In genomic region chr1:39961113-39961512, GRCm38 (mm10) we compare ENCODE assay signal across 25 mouse cellular contexts.
DNase-seq lines count a peak whose midpoint lies in the region; ATAC-seq and TF ChIP-seq lines count a peak whose summit lies in the region.
"Had no signal": no experiment of that assay in that cellular context is flagged by ENCODE, and none has a peak within 500 bp of the region (broad histone marks: within the 10 kb centered on the region; RNA-seq: fewer than 3 reads in every experiment).

No protein-coding gene starts in this region.

- ATAC-seq in midbrain, embryonic 14.5 days (ENCODE audit: low FRiP score, low TSS enrichment): no peak
- ATAC-seq in inflammation-experienced regulatory T-cells, adult 6 months: peak; percentile 15
- ATAC-seq in liver, postnatal 0 days: no peak
- ATAC-seq: forebrain, embryonic 15.5 days; intestine, embryonic 16.5 days; Patski had no signal

- WGBS in midbrain, embryonic 14.5 days: 91% methylated on average over 6 of the region's 6 CpGs
- 95% methylated on average over 6 of the region's 6 CpGs for WGBS in midbrain, embryonic 10.5 days
- WGBS in liver, postnatal 0 days (ENCODE audit: insufficient replicate concordance): 65% methylated on average over 6 of the region's 6 CpGs

- no peak for TF ChIP-seq EP300 in liver, postnatal 0 days (IDR thresholded peaks at IDR 0.05; ENCODE audit: low read depth)

- no peak overlapping the region for H3K9ac ChIP-seq in midbrain, embryonic 14.5 days (replicated peaks; ENCODE audit: low read length)
- H3K9ac ChIP-seq in liver, postnatal 0 days (replicated peaks): no peak overlapping the region
- H3K9ac ChIP-seq: embryonic facial prominence, embryonic 12.5 days; forebrain, embryonic 12.5 days; forebrain, embryonic 15.5 days; hindbrain, embryonic 12.5 days; hindbrain, embryonic 15.5 days had no signal

- H3K4me2 ChIP-seq in midbrain, embryonic 14.5 days (ENCODE audit: low read length): no peak overlapping the region
- H3K4me2 ChIP-seq in liver, postnatal 0 days (ENCODE audit: low read depth, low read length): no peak overlapping the region
- H3K4me2 ChIP-seq: embryonic facial prominence, embryonic 12.5 days; forebrain, embryonic 12.5 days; forebrain, embryonic 15.5 days; heart, embryonic 11.5 days; hindbrain, embryonic 12.5 days; hindbrain, embryonic 15.5 days had no signal

- H3K9me3 ChIP-seq in midbrain, embryonic 14.5 days (ENCODE audit: control insufficient read depth, low read length): no peaks in the 10 kb centered on the region
- H3K9me3 ChIP-seq in midbrain, embryonic 10.5 days (replicated peaks): no peaks in the 10 kb centered on the region
- no peaks in the 10 kb centered on the region for H3K9me3 ChIP-seq in liver, postnatal 0 days (ENCODE audit: low read length)
- H3K9me3 ChIP-seq: embryonic facial prominence, embryonic 12.5 days; forebrain, embryonic 12.5 days; forebrain, embryonic 15.5 days; hindbrain, embryonic 12.5 days; hindbrain, embryonic 15.5 days had no signal

- H3K4me3 ChIP-seq in midbrain, embryonic 14.5 days (replicated peaks; ENCODE audit: low read depth, low read length): no peak overlapping the region
- H3K4me3 ChIP-seq in midbrain, embryonic 10.5 days: no peak overlapping the region
- H3K4me3 ChIP-seq in bone marrow macrophage, adult 2 months (ENCODE audit: insufficient read depth, low read length): no peak overlapping the region
- H3K4me3 ChIP-seq in liver, postnatal 0 days (ENCODE audit: low read depth, low read length): no peak overlapping the region
- H3K4me3 ChIP-seq: embryonic facial prominence, embryonic 12.5 days; erythroblast, embryonic 14.5 days; forebrain, embryonic 12.5 days; forebrain, embryonic 15.5 days; heart, adult 2 months; hindbrain, embryonic 12.5 days; hindbrain, embryonic 15.5 days had no signal

- peaks cover 42% of the 10 kb centered on the region for H3K4me1 ChIP-seq in midbrain, embryonic 14.5 days (ENCODE audit: control insufficient read depth, insufficient read depth, low read length)
- peaks cover 62% of the 10 kb centered on the region for H3K4me1 ChIP-seq in midbrain, embryonic 10.5 days
- H3K4me1 ChIP-seq in bone marrow macrophage, adult 2 months (ENCODE audit: control insufficient read depth, insufficient read depth, low read length): peaks cover 54% of the 10 kb centered on the region
- 0 out of 2 replicates have a peak, but pooled peaks cover 5% of the 10 kb centered on the region for H3K4me1 ChIP-seq in liver, postnatal 0 days (ENCODE audit: insufficient read depth)

- TF ChIP-seq POLR2A in bone marrow macrophage, adult 2 months (IDR thresholded peaks at IDR 0.05; ENCODE audit: borderline replicate concordance, low read depth, low read length): no peak

- H3K36me3 ChIP-seq in midbrain, embryonic 14.5 days (ENCODE audit: control insufficient read depth, insufficient read depth, low read length): peaks cover 24% of the 10 kb centered on the region
- H3K36me3 ChIP-seq in midbrain, embryonic 10.5 days: peaks cover 34% of the 10 kb centered on the region
- peaks cover 16% of the 10 kb centered on the region for H3K36me3 ChIP-seq in liver, postnatal 0 days (replicated peaks; ENCODE audit: insufficient read depth, low read length)

- no peak for DNase-seq in midbrain, embryonic 14.5 days
- DNase-seq in midbrain, embryonic 10.5 days (ENCODE audit: low spot score): no peak
- DNase-seq in naive thymus-derived CD4-positive, alpha-beta T cell, adult 2 months (ENCODE audit: low read depth): peak; percentile 45
- no peak for DNase-seq in heart, adult 9 months (ENCODE audit: low spot score in 2 of 2)
- no peak for DNase-seq in left cerebral cortex, adult 18-20 months (ENCODE audit: low spot score in 2 of 2)
- DNase-seq in liver, postnatal 0 days: no peak
- DNase-seq: adrenal gland, adult 2 months; adrenal gland, postnatal 14 days; B cell, adult 2 months; cerebellum, adult 11-12 months; cerebellum, adult 8-10 months; cerebellum, postnatal 14 days; gastrocnemius, postnatal 25 days; heart, adult 2 months had no signal

- H3K27me3 ChIP-seq in midbrain, embryonic 14.5 days (ENCODE audit: control insufficient read depth, insufficient read depth, low read length): no peaks in the 10 kb centered on the region
- no peaks in the 10 kb centered on the region for H3K27me3 ChIP-seq in midbrain, embryonic 10.5 days (ENCODE audit: low read depth, poor library complexity, severe bottlenecking)
- no peaks in the 10 kb centered on the region for H3K27me3 ChIP-seq in liver, postnatal 0 days (ENCODE audit: insufficient read depth, low read length)
- H3K27me3 ChIP-seq: embryonic facial prominence, embryonic 12.5 days; forebrain, embryonic 12.5 days; forebrain, embryonic 15.5 days; hindbrain, embryonic 12.5 days; hindbrain, embryonic 15.5 days; Patski had no signal

- TF ChIP-seq CTCF in bone marrow macrophage, adult 2 months (IDR thresholded peaks at IDR 0.05; ENCODE audit: low read depth, low read length): no peak
- TF ChIP-seq CTCF in liver, postnatal 0 days (IDR thresholded peaks at IDR 0.05; ENCODE audit: low read depth): no peak

- 0 out of 2 replicates have a peak overlapping the region, but pooled peaks have one; percentile 2 for H3K27ac ChIP-seq in midbrain, embryonic 14.5 days (replicated peaks; ENCODE audit: low read depth, low read length)
- H3K27ac ChIP-seq in midbrain, embryonic 10.5 days (replicated peaks): no peak overlapping the region
- H3K27ac ChIP-seq in bone marrow macrophage, adult 2 months (ENCODE audit: insufficient read depth, low read depth, low read length): peak overlapping the region; percentile 64
- no peak overlapping the region for H3K27ac ChIP-seq in liver, postnatal 0 days (ENCODE audit: low read depth)
- H3K27ac ChIP-seq: embryonic facial prominence, embryonic 12.5 days; forebrain, embryonic 12.5 days; forebrain, embryonic 15.5 days; heart, adult 2 months; hindbrain, embryonic 12.5 days; hindbrain, embryonic 15.5 days had no signal

Comparison
In these comparisons a context has a peak if more than half of its experiments do, and no peak if none do; other contexts are left out.
1. H3K27ac ChIP-seq: peak in midbrain, embryonic 14.5 days (single experiment) and bone marrow macrophage, adult 2 months (single experiment); none in midbrain, embryonic 10.5 days (single experiment) and liver, postnatal 0 days (single experiment).